Mouse (Mus musculus): Measurements from ENCODE around the gene Dact2. TPM values are rescaled to one million over a fixed set of nuclear protein-coding genes. Genes with fewer than 3 reads are reported as not detected.

Dact2 gene
- polyA plus RNA-seq (2012; ENCODE audit: low replicate concordance), result 0.05 TPM in 1 of 2 replicates, not detected in the other

GRCm38 (mm10) chr17:14204061-14204460 lies at the start of gene Dact2:
Gene Dact2 (minus strand): TSS chr17:14204304.

Other genes with a start within 250 kb of the Dact2 start
- gene Gm7356, start 200.6 kb downstream of the Dact2 start, polyA plus RNA-seq (2012; ENCODE audit: low replicate concordance), result not detected in 2 replicates
- gene Gm7358, start 144.8 kb downstream of the Dact2 start, polyA plus RNA-seq (2012; ENCODE audit: low replicate concordance), result not detected in 2 replicates
- gene Smoc2, start 75.2 kb upstream of the Dact2 start, polyA plus RNA-seq (2012; ENCODE audit: low replicate concordance), result 1.3 and 6.6 TPM in 2 replicates

All from leukemia stem cell, adult 10-12 weeks (primary cell).